Mouse (Mus musculus) heart, postnatal 25 days (tissue): ENCODE measurements around the gene Ttc34. TPM values are rescaled to one million over a fixed set of nuclear protein-coding genes. Genes with fewer than 3 reads are reported as not detected.

ENCODE experiments used
- DNase-seq: peaks from one replicate; pipeline ENCODE4 v3.0.0; 2022; ENCODE audit warnings: low spot score
- intact Hi-C: fragments of 180-260 bp; cut with DNase I; formaldehyde crosslinking; loops from one replicate; pipeline ENCODE4 v1.15.1; 2025
- total RNA-seq, 2 experiments: library from RNA; stranded (reverse); gene quantifications; 2 replicates each; pipeline ENCODE4 v1.2.3; 2021

The Ttc34 gene
- total RNA-seq = under 1 TPM in 1 of 2 experiments, not detected in 1; 0.17 TPM

DNA sequence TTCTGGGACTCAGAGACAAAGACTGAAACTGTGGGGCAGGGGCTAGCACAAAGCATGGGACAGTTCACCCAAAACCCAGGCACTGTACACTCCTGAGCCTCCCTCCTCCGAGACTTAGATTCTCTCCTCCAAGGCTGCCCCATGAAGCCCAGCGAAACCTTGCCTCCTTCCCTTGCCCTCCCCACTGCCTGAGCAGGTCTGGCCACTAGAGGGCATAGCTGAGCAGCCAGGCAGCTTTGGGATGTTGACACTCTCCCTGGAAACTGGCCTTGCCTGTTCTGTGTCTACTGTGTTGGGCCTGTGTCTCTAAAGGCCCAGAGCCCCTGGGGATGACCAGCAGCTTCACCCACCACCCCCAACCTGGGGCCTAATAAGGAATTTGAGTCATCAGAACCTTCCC, at the start of gene Ttc34:
Gene Ttc34 (plus strand): TSS at position 290 of the 400 bp plus-strand sequence.
- intact Hi-C loops = no loop called here
- DNase-seq = no peak

DNA sequence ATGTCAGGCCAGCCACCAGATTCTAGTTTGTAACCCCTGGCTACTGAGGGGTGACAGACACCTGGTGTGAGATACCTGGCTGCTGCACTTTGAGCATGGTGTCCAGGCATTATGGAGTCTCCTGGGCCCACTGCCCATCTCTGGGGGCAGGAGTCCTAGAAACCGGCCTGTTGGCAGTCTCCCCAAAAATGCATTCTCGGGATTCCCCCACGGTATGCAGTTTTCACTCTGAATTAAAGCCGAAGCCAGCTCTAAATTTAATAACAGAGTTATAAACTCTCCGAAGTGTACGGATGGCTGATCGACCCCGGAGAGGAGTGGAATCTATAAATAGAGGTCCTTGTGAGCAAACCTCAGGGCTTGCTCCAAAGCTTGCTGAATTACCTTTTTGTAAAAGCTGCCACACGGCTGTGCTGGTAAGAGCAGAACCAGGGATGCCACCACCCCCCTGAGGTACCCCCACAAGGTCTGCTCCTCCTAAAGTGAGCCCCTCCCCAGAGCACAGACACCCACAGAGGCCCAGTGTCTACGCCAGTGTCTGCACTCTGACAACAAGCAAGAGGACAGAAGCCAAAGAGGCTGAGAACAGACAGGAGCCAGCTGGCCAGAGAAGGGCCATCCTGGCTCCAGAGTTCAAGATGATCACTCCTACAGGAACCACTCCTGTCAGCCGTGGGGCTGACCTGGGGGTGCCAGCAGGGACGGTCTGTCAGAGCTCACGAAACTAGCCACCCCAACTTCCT, 49.1 kb upstream of the Ttc34 start:
- intact Hi-C loops = no loop called here
- no peak for DNase-seq

GRCm38 (mm10) chr4:154791894-154792293, 45.4 kb upstream of the Ttc34 start:
- no peak for DNase-seq
- intact Hi-C loops = no loop called here

DNA sequence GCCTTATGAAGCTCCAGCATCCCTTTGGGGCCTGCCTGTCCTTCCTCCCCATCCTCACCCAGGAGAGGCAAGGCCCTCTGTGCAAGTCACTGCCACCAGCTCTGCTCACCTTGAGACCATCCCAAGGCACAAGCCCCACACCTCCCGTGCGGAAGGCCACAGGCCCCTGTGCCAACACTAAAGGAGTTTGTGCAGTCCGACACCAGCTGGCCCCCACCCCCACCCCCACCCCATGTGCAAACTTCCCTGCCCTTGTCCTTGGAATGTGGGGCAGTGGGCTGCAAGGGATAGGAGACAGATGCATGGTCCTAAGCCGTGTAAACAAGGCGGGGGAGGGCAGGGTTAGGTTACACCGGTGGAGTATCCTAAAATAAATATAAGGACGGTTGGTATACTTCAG, 43.8 kb upstream of the Ttc34 start:
- no peak for DNase-seq
- intact Hi-C loops = no loop called here

DNA sequence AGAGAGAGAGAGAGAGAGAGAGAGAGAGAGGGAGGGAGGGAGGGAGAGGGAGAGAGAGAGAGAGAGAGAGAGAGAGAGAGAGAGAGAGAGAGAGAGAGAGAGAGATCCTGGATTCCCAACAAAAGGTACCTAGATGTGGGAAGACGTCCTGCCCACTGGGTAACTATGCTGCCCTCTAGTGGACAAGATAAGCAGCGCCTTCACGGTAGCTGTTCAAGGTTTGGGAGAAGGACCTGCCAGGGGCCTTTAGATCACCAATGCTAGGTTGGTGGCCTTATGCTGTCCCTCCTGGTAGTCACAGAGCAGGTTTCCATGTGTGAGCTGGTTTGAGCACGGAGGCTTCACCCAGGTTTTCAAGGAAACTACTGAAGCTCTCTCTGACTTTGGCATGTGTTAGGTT, 39.4 kb upstream of the Ttc34 start:
- intact Hi-C loops = loop anchor here (5.0 kb wide), 1 partner anchor 471 kb away; no protein-coding TSS in a partner anchor
- DNase-seq = no peak

- DNase-seq = no peak
- intact Hi-C loops = no loop called here
These were observed 36.7 kb upstream of the Ttc34 start for GRCm38 (mm10) chr4:154800543-154800942.

DNA sequence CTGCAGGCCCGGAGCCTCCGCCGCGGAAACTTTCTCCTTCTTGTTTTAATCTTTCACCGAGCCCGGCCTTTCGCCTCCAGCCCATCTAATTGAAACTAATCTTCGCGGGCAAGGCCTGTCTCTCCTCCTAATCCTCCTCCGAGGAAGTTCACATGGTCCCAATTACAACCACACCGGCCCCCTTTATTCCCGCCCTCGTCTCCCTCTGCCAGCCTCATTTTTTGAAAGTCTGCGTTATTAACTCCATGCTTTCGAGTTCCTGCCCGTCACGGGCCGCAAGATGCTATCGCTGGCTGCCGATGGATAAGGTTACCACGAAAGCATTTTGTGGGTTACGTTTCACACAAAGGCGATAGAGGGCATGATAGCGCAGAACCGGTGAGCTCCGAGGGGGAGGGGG, 35.0 kb upstream of the Ttc34 start:
- intact Hi-C loops = no loop called here

GRCm38 (mm10) chr4:154825662-154826061, 11.6 kb upstream of the Ttc34 start:
- intact Hi-C loops = loop anchor here (5.0 to 10.0 kb wide), 2 partner anchors 78 to 501 kb away; no protein-coding TSS in a partner anchor
- no peak for DNase-seq

More for the DNA sequence above, 35.0 kb upstream of the Ttc34 start:
- no peak for DNase-seq

DNA sequence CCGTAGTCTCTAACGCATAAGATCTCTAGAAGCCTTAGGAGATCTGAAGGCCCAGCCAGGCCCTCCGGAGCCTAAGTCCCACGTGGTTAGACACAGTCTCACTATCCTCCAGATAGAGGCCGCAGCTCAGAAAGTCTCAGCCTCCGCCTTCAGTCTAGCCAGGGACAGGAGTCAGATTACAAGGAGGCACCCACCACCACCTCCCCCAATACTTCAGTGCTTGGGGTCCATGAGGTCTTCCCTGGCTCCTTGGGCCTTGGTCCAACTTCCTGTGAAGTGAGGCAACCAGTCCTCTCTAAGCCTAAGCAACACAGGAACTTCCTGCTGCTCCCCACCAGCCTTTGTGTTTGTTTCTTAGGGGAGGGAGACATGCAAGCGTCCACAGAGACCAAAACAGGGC, 11.0 kb upstream of the Ttc34 start:
- intact Hi-C loops = loop anchor here (5.0 to 10.0 kb wide), 2 partner anchors 79 to 501 kb away; no protein-coding TSS in a partner anchor
- DNase-seq = no peak

DNA sequence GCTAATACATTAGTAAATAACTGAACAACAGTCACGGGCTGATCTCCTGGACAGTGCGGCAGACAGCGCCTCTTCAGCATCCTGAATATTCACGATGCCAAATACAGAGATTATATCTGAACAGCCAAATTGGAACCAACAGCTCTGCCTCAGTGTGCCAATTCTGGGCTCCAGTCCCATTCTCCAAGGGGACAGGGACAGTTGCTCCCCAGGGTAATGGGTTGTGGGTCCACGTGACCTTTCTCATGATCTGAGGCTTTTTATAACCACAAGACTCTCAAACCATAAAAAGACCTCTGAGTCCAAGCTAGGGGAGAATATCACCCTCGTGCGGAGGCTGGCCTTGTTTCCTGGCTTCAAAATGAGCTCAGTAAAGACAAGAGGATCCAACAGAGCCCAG, 10.1 kb upstream of the Ttc34 start:
- intact Hi-C loops = loop anchor here (5.0 to 10.0 kb wide), 2 partner anchors 80 to 502 kb away; no protein-coding TSS in a partner anchor
- no peak for DNase-seq

DNA sequence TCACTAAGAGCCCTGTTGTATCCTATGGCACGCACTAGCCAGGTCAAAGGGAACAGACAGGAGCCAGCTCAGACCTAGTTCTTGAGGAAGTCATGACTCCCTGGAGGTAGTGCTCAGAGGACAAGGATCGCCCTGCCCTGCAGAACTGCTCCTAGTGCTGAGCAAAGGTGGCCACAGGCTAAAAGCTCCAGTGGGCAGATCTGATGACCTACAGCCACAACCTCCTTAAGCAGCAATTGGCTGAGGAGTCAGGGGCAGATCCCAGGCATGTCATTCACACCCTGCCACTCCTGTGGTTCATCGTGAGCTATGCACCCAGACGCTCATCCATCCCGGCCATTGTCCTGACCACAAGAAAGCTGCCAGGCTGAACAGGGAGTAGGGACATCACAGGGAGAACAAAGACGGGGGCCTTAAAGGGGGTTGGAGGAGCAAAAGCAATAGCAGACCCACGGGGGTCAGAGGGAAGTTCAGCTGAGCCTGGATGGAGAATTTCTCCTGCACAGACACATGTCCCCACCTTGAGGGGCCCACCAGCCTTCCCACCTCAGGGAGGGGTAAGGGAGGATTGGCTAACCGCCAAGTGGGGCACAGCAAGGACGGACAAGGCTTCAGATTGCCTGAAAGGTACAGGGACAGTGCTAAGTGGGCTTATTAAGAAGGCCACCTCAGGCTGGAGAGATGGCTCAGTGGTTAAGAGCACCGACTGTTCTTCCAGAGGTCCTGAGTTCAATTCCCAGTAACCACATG, 9.2 kb upstream of the Ttc34 start:
- intact Hi-C loops = loop anchor here (5.0 to 10.0 kb wide), 2 partner anchors 81 to 503 kb away; no protein-coding TSS in a partner anchor

GRCm38 (mm10) chr4:154831915-154832573, 5.2 kb upstream of the Ttc34 start:
- intact Hi-C loops = no loop called here
- no peak for DNase-seq

More for the DNA sequence above, 9.2 kb upstream of the Ttc34 start:
- no peak for DNase-seq

DNA sequence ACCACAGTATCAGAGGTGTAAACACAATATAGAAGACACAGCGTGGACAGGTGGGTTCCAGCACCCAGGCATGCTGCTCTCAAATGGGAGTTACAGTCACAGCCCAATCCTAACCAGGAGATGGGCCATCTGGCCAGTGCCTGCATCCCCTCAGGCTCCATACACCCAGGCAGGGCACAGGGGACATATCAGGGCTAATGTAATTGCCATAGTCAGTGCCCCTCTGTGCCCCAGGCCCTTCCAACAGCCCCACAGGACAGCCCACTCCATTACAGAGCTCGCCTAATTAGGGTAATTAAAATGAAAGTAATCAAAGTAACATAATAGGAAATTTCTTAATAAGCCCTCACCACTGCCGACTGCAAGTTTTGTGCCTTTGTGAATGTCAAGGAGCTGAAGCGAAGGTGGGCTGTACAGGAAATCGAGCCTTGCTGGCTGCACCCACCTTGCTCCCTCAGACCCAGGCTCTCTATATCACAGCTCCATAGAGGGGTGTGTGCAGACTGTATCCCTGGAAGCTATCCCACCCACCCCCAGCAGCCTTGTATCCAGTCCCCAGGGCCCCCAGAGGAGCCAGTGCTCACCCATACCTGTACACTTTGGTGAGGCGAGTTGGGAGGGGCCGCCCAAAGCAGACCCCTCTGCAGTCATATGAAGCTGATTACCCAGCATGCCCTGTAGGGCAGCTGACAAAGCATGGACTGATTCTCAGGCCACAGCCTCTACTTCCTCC, 910 bp upstream of the Ttc34 start:
- intact Hi-C loops = no loop called here
- no peak for DNase-seq

DNA sequence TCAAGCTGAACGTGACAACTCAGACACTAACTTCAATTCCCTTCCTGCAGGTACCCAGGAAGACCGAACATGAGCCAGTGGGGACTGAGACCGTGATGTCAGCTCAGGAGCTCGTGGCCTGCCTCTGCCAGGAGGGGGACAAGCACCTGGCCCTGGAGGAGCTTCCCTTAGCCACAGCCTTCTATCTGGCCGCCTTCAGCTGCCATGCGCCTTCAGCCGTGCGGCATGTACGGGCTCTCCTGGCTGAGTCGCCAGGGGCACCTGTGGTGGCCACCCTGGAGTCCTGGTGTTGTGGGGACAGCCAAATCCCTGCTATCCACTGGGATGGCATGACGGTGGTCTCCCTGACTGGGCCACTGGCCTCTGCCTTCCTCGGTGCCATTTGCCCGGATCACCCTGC, 1.5 kb downstream of the Ttc34 start:
- intact Hi-C loops = no loop called here
- no peak for DNase-seq

DNA sequence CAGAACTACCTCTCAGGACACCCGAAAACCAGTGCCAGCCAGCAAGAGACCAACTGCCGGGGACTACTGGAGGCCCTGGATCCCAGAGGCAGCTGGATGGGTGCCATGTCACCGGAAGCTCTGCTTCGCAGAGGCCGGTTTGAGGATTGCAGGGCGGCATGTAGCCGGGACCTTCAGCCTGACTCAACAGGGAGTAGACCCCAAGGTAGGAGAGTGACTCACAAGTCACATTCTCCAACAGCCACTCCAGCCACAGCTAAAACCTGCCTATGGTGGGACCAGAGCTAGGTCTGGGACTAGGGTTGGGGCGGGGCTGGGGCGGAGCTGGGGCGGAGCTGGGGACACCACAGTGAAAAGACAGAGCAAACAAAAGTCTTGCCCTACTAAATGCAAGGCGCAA, 2.1 kb downstream of the Ttc34 start:
- intact Hi-C loops = no loop called here
- no peak for DNase-seq

GRCm38 (mm10) chr4:154852696-154853095, 15.4 kb downstream of the Ttc34 start:
- intact Hi-C loops = no loop called here
- no peak for DNase-seq

DNA sequence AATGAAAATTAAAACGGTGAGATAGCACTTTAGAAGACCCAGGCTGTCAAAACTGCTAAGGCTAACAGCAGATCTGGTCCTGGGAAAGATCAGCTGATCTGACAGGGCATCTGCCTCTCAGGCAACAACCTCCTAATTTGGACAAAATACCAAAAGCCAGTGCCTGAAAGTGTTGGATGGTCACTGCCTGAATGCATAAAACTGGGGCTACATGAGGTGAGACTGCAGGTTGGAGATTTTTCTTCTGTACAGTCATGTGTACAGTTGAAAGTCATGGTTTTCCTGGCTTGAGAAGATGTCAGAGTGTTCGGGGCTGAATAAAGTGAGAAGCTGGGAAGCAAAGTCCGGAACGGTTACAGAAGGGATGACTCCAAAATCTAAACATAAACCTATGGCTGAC, 16.6 kb downstream of the Ttc34 start:
- no peak for DNase-seq
- intact Hi-C loops = no loop called here

DNA sequence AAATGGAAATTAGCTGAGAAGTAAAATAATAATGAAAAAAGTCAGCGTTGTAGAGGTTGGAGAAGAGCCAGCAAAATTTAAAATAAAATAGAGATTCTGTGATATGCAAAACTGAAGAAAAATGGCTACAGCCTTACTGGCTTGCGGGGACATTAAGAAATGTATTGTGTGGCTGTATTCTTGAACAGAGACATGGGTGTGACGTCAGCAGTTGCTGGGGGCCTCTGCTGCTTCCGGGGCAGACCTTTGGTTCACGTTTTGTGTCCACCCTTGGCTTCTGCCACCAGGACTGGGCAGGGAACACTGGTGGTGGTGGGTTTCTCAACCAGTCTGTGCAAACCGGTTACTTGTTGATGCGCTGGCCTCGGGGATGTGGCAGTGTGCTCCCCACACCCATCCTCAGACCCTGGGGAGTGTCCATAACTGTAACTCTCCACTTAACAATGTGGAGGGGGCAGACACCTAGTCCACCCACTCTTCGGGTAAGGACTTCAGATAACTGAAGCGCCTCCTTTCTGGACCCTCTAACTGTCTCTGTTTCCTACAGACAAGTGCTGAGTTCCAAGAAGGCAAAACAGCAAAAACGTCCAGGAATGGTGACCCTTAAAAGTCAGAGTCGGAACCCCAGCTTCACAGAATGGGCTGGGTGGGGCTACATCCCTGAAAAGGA, 17.6 kb downstream of the Ttc34 start:
- intact Hi-C loops = no loop called here
- DNase-seq = no peak

DNA sequence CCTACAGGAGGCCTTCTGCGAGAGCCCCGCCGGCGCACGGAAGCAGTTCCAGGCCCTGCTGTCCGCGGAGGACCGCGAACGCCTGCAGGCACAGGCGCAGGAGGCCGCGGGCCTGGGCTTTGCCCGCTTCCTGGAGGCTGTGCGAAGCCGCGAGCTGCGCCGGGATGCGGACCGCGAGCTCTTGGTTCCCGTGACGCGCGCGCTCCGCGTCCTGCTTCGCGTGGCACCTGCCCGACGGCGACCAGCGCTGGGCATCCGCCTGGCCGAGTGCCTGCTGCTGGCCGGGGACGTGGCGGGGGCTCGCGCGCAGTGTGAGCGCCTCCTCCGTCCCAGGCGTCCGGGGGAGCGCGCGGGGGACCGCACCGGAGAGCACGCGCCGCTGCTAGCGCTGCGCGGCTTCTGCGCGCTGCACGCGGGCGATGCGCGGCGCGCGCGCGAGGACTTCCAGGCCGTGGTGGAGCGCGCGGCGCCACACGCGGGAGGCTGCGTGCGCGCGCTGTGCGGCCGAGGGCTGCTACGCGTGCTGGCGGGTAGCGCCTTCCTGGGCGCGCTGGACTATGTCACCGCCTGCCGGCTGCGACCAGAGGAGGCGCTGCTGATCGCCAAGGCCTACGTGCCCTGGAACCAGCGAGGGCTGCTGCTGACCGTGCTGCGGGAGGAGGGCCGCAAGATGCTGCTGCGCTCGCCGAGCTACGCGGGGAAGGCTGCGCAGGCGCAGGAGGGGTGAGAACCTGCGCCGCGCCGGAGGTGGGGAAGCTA, 18.6 kb downstream of the Ttc34 start:
- DNase-seq = peak; percentile 46
- intact Hi-C loops = no loop called here
